Mouse (Mus musculus) central nervous system, embryonic 18 days (tissue): ENCODE results near the gene Jmjd8. TPM values are rescaled to one million over a fixed set of nuclear protein-coding genes. Genes with fewer than 3 reads are reported as not detected.

ENCODE experiments used
- polyA plus RNA-seq: library from polyadenylated mRNA; depleted of rRNA; stranded (reverse); fragments of >200 nt; gene quantifications from 2 replicates; pipeline ENCODE4 v1.2.3, GENCODE M21; 2012; rRNA removed

Jmjd8 gene
- polyA plus RNA-seq, 1 experiment = 61.3 TPM

Other genes starting within 250 kb of the Jmjd8 start
- 9.8 and 11.4 TPM in 2 replicates for gene Lmf1, start 249.8 kb upstream of the Jmjd8 start, polyA plus RNA-seq
- 8.3 and 8.7 TPM in 2 replicates for gene Gng13, start 111.7 kb upstream of the Jmjd8 start, polyA plus RNA-seq
- gene Chtf18, start 101.4 kb upstream of the Jmjd8 start, polyA plus RNA-seq = 5.9 and 6.7 TPM in 2 replicates
- gene Rpusd1, start 101.2 kb upstream of the Jmjd8 start, polyA plus RNA-seq = 47.6 and 50.8 TPM in 2 replicates
- gene Mslnl, start 92.8 kb upstream of the Jmjd8 start, polyA plus RNA-seq = 0.15 and 0.17 TPM in 2 replicates
- gene Msln, start 74.5 kb upstream of the Jmjd8 start, polyA plus RNA-seq = 1.6 and 32.1 TPM in 2 replicates
- 26.8 and 27.4 TPM in 2 replicates for gene Narfl, start 55.1 kb upstream of the Jmjd8 start, polyA plus RNA-seq
- gene Haghl, start 43.2 kb upstream of the Jmjd8 start, polyA plus RNA-seq = 211 and 212 TPM in 2 replicates
- gene Ccdc78, start 42.3 kb upstream of the Jmjd8 start, polyA plus RNA-seq = 0.12 and 0.13 TPM in 2 replicates
- 106 and 118 TPM in 2 replicates for gene Fam173a, start 36.0 kb upstream of the Jmjd8 start, polyA plus RNA-seq
- 0.33 and 0.57 TPM in 2 replicates for gene AC134908.4, start 33.2 kb upstream of the Jmjd8 start, polyA plus RNA-seq
- gene Metrn, start 31.7 kb upstream of the Jmjd8 start, polyA plus RNA-seq = 90.6 and 111 TPM in 2 replicates
- gene Fbxl16, start 19.8 kb upstream of the Jmjd8 start, polyA plus RNA-seq = 79.5 and 95.0 TPM in 2 replicates
- 42.3 and 44.7 TPM in 2 replicates for gene Wdr24, start 5.2 kb upstream of the Jmjd8 start, polyA plus RNA-seq
- gene Stub1, start 4.5 kb downstream of the Jmjd8 start, polyA plus RNA-seq = 297 and 308 TPM in 2 replicates
- gene Rhbdl1, start 8.4 kb downstream of the Jmjd8 start, polyA plus RNA-seq = 105 and 106 TPM in 2 replicates
- 37.0 and 39.2 TPM in 2 replicates for gene Gm20683, start 12.9 kb downstream of the Jmjd8 start, polyA plus RNA-seq
- 95.8 and 96.0 TPM in 2 replicates for gene Rhot2, start 16.0 kb downstream of the Jmjd8 start, polyA plus RNA-seq
- gene Wdr90, start 32.6 kb downstream of the Jmjd8 start, polyA plus RNA-seq = 46.9 and 49.8 TPM in 2 replicates
- gene Mcrip2, start 39.9 kb downstream of the Jmjd8 start, polyA plus RNA-seq = 20.1 and 21.8 TPM in 2 replicates
- 67.4 and 73.2 TPM in 2 replicates for gene Mettl26, start 46.2 kb downstream of the Jmjd8 start, polyA plus RNA-seq
- gene Wfikkn1, start 52.0 kb downstream of the Jmjd8 start, polyA plus RNA-seq = 0.39 and 0.40 TPM in 2 replicates
- gene Rab40c, start 90.9 kb downstream of the Jmjd8 start, polyA plus RNA-seq = 88.6 and 89.3 TPM in 2 replicates
- 107 and 111 TPM in 2 replicates for gene Pigq, start 116.1 kb downstream of the Jmjd8 start, polyA plus RNA-seq
- gene Nhlrc4, start 116.1 kb downstream of the Jmjd8 start, polyA plus RNA-seq = 0.29 and 0.44 TPM in 2 replicates
- 0.62 and 1.1 TPM in 2 replicates for gene A930017K11Rik, start 123.7 kb downstream of the Jmjd8 start, polyA plus RNA-seq
- 38.4 and 38.8 TPM in 2 replicates for gene Capn15, start 156.9 kb downstream of the Jmjd8 start, polyA plus RNA-seq
- gene Rab11fip3, start 240.7 kb downstream of the Jmjd8 start, polyA plus RNA-seq = 58.8 and 66.0 TPM in 2 replicates